Mouse (Mus musculus) ovary, postnatal 36 days (tissue): Measurements from ENCODE around the gene Rhbdf2.
"Not testable (repeated sequence)": the region's sequence is repeated elsewhere in the genome, so short reads cannot be mapped to it uniquely, and the experiment has no call there.

Experiments
- DNase-seq: peaks from one replicate; pipeline ENCODE4 v3.0.0; 2022; ENCODE audit warnings: low spot score, mixed read lengths

Gene Rhbdf2

DNA sequence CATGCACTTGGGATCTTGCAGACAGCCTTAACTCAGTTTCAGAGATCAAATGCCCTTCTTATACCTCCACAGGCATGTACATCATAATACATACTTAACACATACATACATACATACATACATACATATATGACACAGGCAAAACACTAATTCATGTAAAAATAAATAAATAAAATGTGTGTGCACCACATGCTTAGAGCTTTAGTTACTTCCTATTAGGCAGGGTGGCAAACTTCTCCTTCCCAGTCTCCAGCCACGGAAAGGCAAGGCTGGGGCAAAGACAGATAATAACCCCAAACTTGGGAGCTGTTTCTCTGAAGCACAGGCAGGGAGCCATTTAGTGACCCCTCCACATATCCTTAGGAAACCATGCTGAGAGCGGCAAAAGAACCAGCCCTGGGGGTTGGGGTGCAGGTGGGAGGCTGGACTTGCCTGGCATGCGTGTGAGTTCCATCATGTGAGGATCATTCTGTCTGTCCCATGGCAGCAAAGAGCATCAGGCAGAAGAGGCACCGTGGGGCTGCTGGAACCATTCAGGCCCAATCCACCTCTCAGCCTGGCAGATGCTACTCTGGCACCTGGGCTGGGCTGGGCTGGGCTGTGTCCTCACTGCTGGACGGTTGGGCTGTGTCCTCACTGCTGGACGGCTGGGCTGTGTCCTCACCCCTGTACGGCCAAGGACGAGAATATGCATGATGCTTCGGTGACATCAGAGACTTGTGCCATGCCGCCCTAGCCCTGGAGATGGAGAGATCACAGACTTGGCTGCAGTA lies at the start of gene Rhbdf2:
Gene Rhbdf2 (minus strand): TSS at position 721 of the 773 bp plus-strand sequence.
- DNase-seq = no peak

DNA sequence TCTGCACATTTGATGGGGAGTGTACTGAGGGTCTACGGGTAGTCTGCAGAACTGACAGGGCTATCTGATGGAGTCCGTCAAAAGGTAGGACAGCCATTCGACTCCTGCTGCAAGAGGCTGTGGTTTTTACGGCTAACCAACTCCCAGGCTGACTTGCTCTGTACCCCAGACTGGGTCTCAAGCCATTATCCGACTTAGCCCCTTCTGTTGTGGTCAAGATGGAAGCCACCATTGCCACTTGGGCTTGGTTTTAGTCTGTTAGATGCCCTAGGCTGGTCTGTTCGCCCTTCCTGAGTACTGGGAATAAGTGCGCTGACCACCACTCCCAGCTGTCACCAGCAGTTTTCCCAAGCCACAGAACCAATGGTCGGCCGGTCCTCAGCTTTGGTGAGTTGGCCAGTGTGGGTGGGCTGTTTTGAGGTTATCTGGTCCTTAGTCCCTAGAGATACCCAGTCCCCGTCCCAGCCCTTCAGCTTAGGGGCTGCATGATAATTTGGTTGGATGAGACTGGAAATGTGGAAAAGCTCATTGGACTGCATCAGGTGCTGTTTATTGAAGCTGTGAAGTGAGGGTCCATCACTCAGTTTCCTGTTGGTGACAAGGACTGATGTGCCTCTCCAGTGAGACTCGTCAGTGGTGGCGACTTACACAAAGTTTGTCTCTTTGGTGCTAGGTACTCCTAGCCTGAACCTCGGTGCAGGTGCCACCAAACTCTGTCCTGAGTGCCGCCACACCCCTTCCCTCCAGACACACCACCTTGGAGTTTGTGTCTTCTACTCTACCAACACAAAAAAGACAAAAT lies 49.6 kb upstream of the Rhbdf2 start:
- no peak for DNase-seq

DNA sequence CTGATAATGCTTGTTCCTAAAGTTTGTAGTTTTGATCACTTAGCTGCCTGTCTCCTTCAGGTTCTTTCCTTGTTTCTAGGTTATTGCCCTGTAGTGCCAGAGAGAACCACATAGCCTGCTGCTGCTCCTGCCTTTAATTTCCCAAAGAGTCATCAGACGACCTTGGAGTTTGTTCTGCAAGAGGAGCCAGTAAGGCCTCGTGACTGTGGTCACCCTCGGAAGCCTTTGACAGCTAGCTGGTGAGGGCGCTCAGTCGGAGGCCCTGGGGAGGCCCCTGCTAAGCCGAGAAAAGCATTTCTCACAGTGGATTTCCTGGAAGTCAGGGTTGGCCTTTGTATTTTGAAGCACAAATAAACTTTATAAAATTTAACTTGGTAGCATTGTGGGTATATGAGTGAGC lies 48.6 kb upstream of the Rhbdf2 start:
- not testable (repeated sequence) for DNase-seq

GRCm38 (mm10) chr11:116674616-116675379 lies 48.0 kb upstream of the Rhbdf2 start:
- DNase-seq = peak; percentile 63

GRCm38 (mm10) chr11:116673410-116673809 lies 46.6 kb upstream of the Rhbdf2 start:
- no peak for DNase-seq

- DNase-seq = no peak
Measured at GRCm38 (mm10) chr11:116672595-116672994, 45.8 kb upstream of the Rhbdf2 start.

GRCm38 (mm10) chr11:116671845-116672434 lies 45.1 kb upstream of the Rhbdf2 start:
- no peak for DNase-seq

DNA sequence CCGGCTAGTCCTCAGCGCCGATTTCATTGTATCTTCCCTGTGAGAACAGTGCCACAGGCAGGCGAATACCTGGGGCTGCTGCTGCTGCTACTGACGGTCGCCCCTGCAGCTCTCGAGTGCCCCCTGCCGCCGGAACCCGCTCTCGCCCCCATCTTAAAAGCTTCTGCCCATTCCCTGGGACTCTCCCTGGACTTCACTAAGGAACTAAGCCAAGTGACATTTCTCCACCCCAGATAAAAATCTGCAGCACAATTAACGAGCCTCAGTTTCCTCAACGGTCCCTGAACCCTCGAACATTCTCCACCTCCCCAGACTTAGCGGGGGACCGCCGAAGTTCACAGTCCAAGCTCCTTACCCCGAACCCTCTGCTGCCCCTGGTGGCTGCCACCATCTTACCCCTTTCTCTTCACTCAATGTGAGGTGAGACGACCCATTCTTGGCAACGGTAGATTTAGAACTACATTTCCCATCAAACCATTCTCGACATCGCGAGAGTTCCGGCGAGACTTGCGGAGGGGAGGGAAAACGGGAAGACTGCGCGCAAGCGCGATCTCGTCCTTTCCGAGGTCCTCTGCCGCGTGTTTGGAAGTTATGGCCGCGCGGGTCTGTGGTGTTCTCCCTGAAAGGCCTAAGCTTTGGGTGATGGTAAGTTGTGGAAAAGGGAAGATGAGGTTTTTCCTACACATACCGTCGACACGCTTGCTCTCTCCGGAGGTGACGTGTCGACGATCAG lies 44.5 kb upstream of the Rhbdf2 start:
- DNase-seq = peak; percentile 97

DNA sequence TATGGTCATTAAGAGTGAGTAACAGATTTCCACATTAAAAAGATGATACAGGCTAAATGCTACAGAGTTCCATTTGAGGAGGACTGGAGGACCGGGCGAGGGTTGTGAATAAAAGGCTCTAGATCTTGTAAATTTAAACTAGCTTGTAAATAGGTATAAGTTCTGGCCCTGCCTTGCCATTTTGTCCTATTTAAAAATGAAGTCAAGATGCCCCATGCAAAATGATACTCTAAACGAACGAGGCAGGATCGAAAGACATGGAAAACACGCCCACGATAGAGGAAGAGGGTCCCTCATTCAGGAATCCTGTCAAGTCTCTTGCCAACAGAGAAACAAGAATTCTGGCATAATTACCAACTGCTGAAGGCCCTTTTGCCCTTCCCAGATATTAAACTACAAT lies 43.6 kb upstream of the Rhbdf2 start:
- DNase-seq = no peak

DNA sequence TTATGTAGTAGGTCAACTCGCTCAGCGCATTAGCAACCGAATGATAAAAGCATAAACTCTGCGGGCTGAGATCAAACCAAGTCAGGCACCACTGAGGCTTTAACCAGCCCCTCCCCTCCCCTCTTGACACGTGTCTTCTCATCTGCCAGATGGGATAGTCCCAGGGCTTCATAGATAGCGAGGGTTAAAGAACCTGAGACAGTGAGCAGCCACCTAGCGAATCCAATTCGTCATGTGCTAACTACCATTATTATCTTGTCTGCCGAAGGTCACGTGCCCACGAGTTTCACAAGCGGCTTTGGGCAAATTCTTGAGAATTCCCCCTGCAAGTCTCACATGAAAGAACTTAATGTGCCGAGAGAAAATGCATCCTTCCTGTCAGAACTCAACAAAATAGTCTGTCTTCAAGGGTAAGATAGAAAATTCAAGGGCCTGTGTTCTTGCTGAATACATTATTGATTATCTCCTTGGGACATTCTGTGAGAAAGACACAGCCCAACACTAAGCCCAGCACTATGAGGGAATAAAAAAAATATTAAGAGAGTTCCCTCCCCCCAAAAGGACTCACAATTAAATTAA lies 43.1 kb upstream of the Rhbdf2 start:
- no peak for DNase-seq

GRCm38 (mm10) chr11:116669316-116669715 lies 42.5 kb upstream of the Rhbdf2 start:
- DNase-seq = no peak

DNA sequence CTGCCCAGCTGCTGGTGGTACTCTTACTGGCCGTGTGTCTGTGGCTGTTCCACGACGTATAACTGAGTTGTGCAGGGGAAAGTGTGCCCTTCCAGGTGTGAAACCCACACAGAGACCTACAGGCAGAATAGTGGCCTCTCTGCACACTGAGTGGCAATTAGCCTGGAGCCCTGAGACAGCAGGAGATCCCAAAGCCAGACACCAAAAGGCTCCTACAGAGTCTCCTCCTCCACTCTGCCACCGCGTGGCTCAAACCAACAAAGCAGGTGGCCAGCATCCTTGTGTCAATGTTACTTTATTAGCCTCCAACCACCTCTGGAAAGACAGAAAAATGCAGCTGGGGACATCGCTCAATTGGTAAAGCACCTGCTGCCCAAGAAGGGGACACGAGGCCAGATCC lies 42.0 kb upstream of the Rhbdf2 start:
- no peak for DNase-seq

DNA sequence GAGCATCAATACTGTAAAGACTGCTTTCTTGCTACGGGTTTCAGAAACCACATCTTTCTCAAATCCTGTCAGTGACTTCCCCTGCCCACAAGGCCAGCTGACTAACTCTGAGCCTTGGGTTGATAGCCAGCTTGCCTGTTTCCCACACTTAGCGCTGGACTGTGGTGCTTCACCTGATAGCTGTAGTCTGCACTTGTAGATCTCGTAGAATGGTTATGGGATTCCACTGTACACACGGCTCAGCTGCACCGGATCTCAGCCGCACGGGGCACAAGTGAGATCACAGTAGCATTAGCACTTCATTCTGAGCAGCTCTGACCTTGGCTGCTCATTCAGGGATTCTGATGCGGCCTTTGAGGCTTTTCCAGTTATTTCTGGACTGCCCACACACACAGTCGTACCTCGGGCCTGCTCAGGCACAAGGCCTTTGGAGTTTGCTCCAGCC lies 41.6 kb upstream of the Rhbdf2 start:
- peak; percentile 42 for DNase-seq

- no peak for DNase-seq
Measured at GRCm38 (mm10) chr11:116667930-116668329, 41.1 kb upstream of the Rhbdf2 start.

GRCm38 (mm10) chr11:116667012-116667411 lies 40.2 kb upstream of the Rhbdf2 start:
- DNase-seq = not testable (repeated sequence)

- DNase-seq = no peak
Measured at GRCm38 (mm10) chr11:116666566-116666965, 39.7 kb upstream of the Rhbdf2 start.

DNA sequence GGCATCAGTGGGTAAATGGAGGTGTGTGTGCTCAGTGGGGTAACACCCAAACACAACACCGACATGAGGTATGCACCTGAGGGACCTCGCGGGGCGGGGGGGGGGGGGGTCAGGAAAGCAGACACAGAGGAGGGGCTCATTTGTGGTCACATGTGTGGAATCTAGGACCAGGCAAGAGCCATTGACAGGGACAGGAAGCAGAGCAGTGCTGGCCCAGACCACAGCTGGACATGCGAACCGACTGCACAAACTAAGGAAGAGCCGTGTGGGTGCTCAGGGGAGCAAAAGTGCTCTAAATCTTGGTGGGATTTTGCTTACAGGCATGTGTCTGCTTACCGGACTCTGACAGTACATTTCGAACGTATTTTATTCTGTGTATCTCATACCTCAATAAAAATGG lies 38.5 kb upstream of the Rhbdf2 start:
- DNase-seq = no peak

DNA sequence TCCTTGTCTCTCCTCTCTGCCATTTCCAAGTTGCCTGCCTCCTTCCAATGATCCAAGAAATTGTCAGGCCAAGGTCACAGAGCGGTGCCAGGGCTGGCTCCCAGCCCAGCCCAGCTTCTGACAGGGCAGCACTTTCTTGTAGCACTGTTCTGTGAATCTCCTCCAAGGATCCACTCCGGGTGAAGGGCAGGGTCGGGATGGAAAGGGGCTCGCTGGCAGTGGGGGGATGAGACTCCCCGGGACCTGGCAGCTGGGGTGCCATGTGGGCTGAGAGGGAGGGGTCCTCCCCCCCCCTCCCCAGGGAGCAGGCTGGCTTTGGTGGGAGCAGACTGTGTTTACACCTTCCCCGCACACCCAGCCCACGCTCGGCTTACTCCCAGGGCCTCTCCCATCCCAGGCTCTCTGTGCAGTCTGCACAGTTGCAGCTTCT lies 35.1 kb upstream of the Rhbdf2 start:
- DNase-seq = peak; percentile 70

- DNase-seq = peak; percentile 41
Measured at GRCm38 (mm10) chr11:116661291-116661947, 34.6 kb upstream of the Rhbdf2 start.

DNA sequence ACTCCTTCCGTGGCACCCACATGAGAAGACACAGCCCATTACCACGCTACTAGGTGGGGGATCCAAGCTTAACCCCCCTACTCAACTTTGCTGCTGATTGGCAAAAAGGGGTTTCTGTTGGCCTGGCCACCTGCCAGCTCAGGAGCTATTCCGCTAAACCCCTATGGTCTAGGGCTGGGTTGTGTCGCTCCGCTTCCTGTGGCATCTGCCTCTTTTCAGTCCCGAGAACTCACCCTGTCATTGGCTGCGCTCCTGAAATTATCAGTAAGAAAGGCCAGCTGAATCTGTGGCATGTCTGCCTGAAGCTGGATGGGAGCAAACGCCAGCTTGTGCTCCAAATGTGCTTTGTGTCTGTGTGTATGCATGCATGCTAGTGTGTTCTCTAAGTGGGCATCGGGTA lies 33.4 kb upstream of the Rhbdf2 start:
- no peak for DNase-seq
